9 mouse cellular contexts compared by ENCODE assay signal in the genomic region with DNA sequence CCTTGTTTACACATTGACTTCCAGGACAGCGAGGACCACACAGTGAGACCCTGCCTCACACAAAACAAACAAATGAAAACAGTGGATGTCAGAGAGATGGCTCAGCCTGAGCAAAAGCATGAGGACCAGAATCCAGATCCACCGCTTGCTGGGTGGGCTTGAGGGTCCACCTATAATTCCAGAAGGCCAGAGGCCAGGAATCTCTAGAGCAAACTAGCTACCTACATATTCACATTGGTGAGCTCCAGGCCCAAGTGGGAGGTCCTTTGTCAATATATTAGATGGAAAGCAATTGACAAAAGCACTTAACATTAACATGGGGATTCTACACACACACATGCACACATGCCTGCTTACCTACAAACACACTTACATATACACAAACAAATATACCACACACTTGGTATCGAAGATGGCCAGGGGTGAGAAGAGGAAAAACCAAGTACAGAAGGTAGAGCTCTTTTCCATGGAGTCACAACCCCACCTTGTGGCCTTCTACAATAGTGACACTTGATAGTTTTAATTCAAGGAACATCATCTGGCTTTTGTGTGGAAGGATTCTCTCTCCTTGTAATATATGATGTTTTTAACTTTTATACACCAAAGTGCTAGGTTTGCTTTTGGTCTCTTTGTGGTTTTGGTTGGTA. TPM values are rescaled to one million over a fixed set of nuclear protein-coding genes. Genes with fewer than 3 reads are reported as not detected.
DNase-seq lines count a peak whose midpoint lies in the region; ATAC-seq and TF ChIP-seq lines count a peak whose summit lies in the region.
"Had no signal": no experiment of that assay in that cellular context is flagged by ENCODE, and none has a peak within 500 bp of the region (broad histone marks: within the 10 kb centered on the region; RNA-seq: fewer than 3 reads in every experiment).

No protein-coding gene starts in this region.

- no peak overlapping the region for H3K9ac ChIP-seq in heart, adult 2 months (ENCODE audit: low read depth, low read length)
- H3K9ac ChIP-seq in heart, embryonic 12.5 days: no peak overlapping the region
- H3K9ac ChIP-seq: embryonic facial prominence, embryonic 12.5 days had no signal

- DNase-seq in heart, adult 2 months: no peak
- DNase-seq in spleen, postnatal 36 days (ENCODE audit: low spot score in 2 of 2): peak; percentile 4
- no peak for DNase-seq in spleen, postnatal 4 days (ENCODE audit: low spot score in 2 of 2)
- peak; percentile 43 for DNase-seq in c-Kit-positive CD71-negative TER-119-negative erythroid progenitor cells, embryonic 14.5 days (ENCODE audit: low read depth)
- DNase-seq in heart, postnatal 10 days: peak; percentile 23 to 64
- no peak for DNase-seq in gastrocnemius, adult 8-10 months (ENCODE audit: low spot score in 2 of 2)

- no peak for TF ChIP-seq POLR2A in heart, adult 2 months (IDR thresholded peaks at IDR 0.05; ENCODE audit: insufficient read depth, low read depth, low read length)

- ATAC-seq in heart, embryonic 12.5 days (ENCODE audit: insufficient number of reproducible peaks, low FRiP score): no peak
- ATAC-seq in megakaryocyte, adult 5-6 weeks (ENCODE audit: poor library complexity, severe bottlenecking): peak; percentile 56; the same call in 1 of the 2 replicates

- no peaks in the 10 kb centered on the region for H3K79me2 ChIP-seq in heart, adult 2 months (replicated peaks; ENCODE audit: control insufficient read depth, insufficient read depth, low read length)

- H3K4me1 ChIP-seq in heart, adult 2 months (ENCODE audit: control insufficient read depth, insufficient read depth, low read length): peaks cover 1% of the 10 kb centered on the region; the same call in 1 of the 2 replicates
- H3K4me1 ChIP-seq in heart, embryonic 12.5 days (replicated peaks): peaks cover 9% of the 10 kb centered on the region; the same call in 1 of the 2 replicates
- H3K4me1 ChIP-seq: embryonic facial prominence, embryonic 12.5 days had no signal

- H3K9me3 ChIP-seq in heart, embryonic 12.5 days (replicated peaks): no peaks in the 10 kb centered on the region
- H3K9me3 ChIP-seq: embryonic facial prominence, embryonic 12.5 days had no signal

- intact Hi-C loops in heart, adult 2 months (cut with DNase I): loop anchor here (1.0 kb wide), 1 partner anchor 179 kb away; no protein-coding TSS in a partner anchor
- intact Hi-C loops in heart, postnatal 10 days (cut with DNase I): loop anchor here (1.0 to 10.0 kb wide), 3 partner anchors 74 to 892 kb away; no protein-coding TSS in a partner anchor

- no peak overlapping the region for H3K4me2 ChIP-seq in heart, embryonic 12.5 days
- H3K4me2 ChIP-seq: embryonic facial prominence, embryonic 12.5 days had no signal

- no peak overlapping the region for H3K4me3 ChIP-seq in heart, adult 2 months
- H3K4me3 ChIP-seq in heart, embryonic 12.5 days: no peak overlapping the region
- H3K4me3 ChIP-seq: embryonic facial prominence, embryonic 12.5 days had no signal

- WGBS in heart, adult 2 months: 55% methylated on average over 3 of the region's 3 CpGs
- 44% methylated on average over 3 of the region's 3 CpGs for WGBS in heart, embryonic 12.5 days

- no peaks in the 10 kb centered on the region for H3K36me3 ChIP-seq in heart, adult 2 months (ENCODE audit: control insufficient read depth, insufficient read depth, low read length)
- no peaks in the 10 kb centered on the region for H3K36me3 ChIP-seq in heart, embryonic 12.5 days
- H3K36me3 ChIP-seq: embryonic facial prominence, embryonic 12.5 days had no signal

- H3K27me3 ChIP-seq in heart, adult 2 months (ENCODE audit: control insufficient read depth, insufficient read depth, low read length): peaks cover 2% of the 10 kb centered on the region; the same call in 1 of the 2 replicates
- H3K27me3 ChIP-seq in heart, embryonic 12.5 days (replicated peaks): no peaks in the 10 kb centered on the region
- H3K27me3 ChIP-seq: embryonic facial prominence, embryonic 12.5 days had no signal

- TF ChIP-seq CTCF in heart, adult 2 months (IDR thresholded peaks at IDR 0.05): peak; percentile 76

- TF ChIP-seq EP300 in heart, adult 2 months (IDR thresholded peaks at IDR 0.05; ENCODE audit: insufficient read depth, low read depth, low read length): no peak

- no peak overlapping the region for H3K27ac ChIP-seq in heart, adult 2 months
- H3K27ac ChIP-seq in heart, embryonic 12.5 days (ENCODE audit: poor library complexity, severe bottlenecking): no peak overlapping the region
- H3K27ac ChIP-seq: embryonic facial prominence, embryonic 12.5 days had no signal

RNA-seq across cellular contexts. Expression of a gene that starts 7.8 kb away (rescaled TPM):
- 1 to 10 TPM; 3.4 to 4.4 TPM for total RNA-seq in heart, adult 2 months (2021)
- 4.6 and 5.4 TPM in 2 replicates for polyA plus RNA-seq in heart, adult 2 months (2012; rRNA removed)
- 16.8 and 17.4 TPM in 2 replicates for polyA plus RNA-seq in heart, embryonic 12.5 days (2016; fragmentation: Nextera tagmentation; extraction: Ambion mirVana)
- 1 to 10 TPM; 3.3 to 5.4 TPM for total RNA-seq in heart, postnatal 10 days (2021)
- total RNA-seq in megakaryocyte, adult 5-6 weeks (2015): 17.5 and 18.2 TPM in 2 replicates
- 17.0 and 18.5 TPM in 2 replicates for total RNA-seq in megakaryocyte, adult 5-6 weeks (2017)
- 1 to 10 TPM; 1.6 to 2.3 (median 1.9) TPM for total RNA-seq in gastrocnemius, adult 8-10 months (2022)

RNA-seq across cellular contexts. Expression of a gene that starts 33.3 kb away (rescaled TPM):
- total RNA-seq in heart, adult 2 months (2021): not detected
- 0.16 TPM in 1 of 2 replicates, not detected in the other for polyA plus RNA-seq in heart, adult 2 months (2012; rRNA removed)
- 0.15 and 0.44 TPM in 2 replicates for polyA plus RNA-seq in heart, embryonic 12.5 days (2016; fragmentation: Nextera tagmentation; extraction: Ambion mirVana)
- not detected for total RNA-seq in heart, postnatal 10 days (2021)
- 11.9 and 15.8 TPM in 2 replicates for total RNA-seq in megakaryocyte, adult 5-6 weeks (2015)
- 5.3 and 6.8 TPM in 2 replicates for total RNA-seq in megakaryocyte, adult 5-6 weeks (2017)
- not detected for total RNA-seq in gastrocnemius, adult 8-10 months (2022)

Comparison
In these comparisons a context has a peak if more than half of its experiments do, and no peak if none do; other contexts are left out.
1. DNase-seq: peak in spleen, postnatal 36 days (2 of 2), c-Kit-positive CD71-negative TER-119-negative erythroid progenitor cells, embryonic 14.5 days (single experiment) and heart, postnatal 10 days (2 of 2); none in heart, adult 2 months (0 of 2), spleen, postnatal 4 days (0 of 2) and gastrocnemius, adult 8-10 months (0 of 2).
2. RNA of a gene that starts 33.3 kb away (total RNA-seq): 5.3 to 15.8 TPM in megakaryocyte, adult 5-6 weeks; not detected in heart, postnatal 10 days, not detected in heart, adult 2 months and not detected in gastrocnemius, adult 8-10 months; every median in the first group is over 4 times any median in the second.